Mouse (Mus musculus): ENCODE measurements around the gene Cox16.
"Not testable (repeated sequence)": the region's sequence is repeated elsewhere in the genome, so short reads cannot be mapped to it uniquely, and the experiment has no call there.

Cox16 gene

DNA sequence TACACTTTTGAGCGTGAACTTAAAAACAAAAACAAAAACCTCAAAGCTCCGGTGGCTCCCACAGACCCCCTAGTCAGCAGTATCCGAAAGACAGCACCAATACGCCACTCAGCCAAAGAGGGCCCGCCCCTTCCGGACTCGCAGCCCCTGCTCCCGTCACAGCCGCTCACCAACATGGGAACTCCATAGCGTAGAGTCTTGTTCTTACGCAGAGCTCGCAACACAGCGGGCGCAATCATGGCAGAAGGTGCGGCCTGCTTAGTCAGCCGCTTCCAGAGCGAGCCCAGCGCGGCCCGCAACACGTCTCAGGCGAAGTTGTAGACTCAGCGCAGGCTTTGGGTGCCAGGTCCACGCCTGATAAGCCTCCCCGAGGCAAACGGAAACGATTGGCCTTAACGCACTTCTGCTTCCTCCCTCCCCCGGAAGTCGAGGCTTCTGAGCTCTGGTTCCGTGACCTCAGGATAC is at the start of gene Cox16:
Cox16 (minus strand) TSS at position 401 of the 465 bp plus-strand sequence.
- ChIA-PET POLR2A (interaction anchor here in 3 of 4 experiments (0.6 to 1.9 kb wide), 24 partner anchors 8 to 540 kb away, joined by 3 to 11 read pairs (median 3); partner anchors contain the start of genes Med6 (in 3 of the 3), Gm20498 (in 2 of the 3), Srsf5 (in 2 of the 3) and Synj2bp (in 2 of the 3)), CTCF (no interaction called here)

DNA sequence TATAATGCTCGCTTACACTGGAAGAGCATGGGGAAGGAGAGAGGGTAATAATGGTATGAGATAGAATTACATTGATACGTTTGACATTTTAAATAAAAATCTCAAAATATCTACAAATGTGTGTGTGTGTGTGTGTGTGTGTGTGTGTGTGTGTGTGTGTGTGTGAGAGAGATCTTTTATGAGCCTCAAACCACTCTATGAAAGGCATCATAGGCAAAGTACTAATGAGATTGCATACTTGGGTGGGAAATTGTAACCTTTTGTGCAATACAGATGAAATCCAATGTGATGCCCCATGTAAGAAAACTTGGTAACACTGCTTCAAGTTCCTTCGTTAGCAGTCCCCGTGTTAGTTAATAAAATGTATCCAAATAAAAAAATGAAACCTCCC is 48.1 kb upstream of the Cox16 start:
- CTCF ChIA-PET: interaction anchor here in 1 of 4 experiments (0.9 kb wide), 1 partner anchor 86 kb away, joined by 3 read pairs; no protein-coding TSS in a partner anchor
- POLR2A ChIA-PET: interaction anchor here in 3 of 4 experiments (0.6 to 1.9 kb wide), 11 partner anchors 15 to 588 kb away, joined by 3 to 9 read pairs (median 3); partner anchors contain the start of genes Med6 (in 2 of the 3), Cox16 (in 1 of the 3), Slc8a3 (in 1 of the 3) and Srsf5 (in 1 of the 3)

DNA sequence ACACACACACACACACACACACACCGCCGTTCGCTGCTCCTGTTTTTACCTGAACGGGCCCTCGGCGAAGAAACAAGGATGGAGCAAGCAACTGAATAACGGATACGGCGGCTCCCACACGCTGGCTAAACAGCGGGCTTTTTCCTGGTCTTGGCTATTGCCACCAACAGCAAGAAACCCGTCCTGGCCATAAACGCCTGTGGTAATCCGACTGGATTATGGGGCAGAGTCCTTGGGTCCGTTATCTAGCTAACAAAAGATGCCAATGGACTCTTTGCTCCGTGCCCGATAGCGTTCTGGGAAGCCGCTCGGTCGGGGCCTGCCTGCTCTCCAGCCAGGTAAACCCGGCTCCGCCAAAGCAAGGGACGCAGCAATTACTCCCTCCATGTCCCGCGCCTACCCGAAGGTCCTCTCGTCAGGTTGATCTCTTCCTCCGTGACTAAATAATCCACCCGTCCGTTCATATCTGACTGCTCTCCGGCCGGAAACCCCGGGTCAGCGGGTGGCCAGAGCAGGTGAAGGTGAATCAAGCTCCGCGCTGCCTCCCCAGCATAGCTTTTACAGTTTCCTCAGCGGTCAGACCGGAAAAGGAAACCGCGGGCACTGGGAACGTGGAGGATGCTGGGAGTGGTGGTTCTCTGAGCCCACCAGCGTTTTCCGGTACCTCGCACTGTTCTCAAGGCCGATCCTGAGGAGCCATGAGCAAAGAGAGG is 47.5 kb upstream of the Cox16 start, which contains the start of the genes Gm20498 and Synj2bp:
Gm20498 (minus strand) TSS at position 590 of the 713 bp plus-strand sequence.
Synj2bp (minus strand) TSS at position 596 of the 713 bp plus-strand sequence.
- CTCF ChIA-PET: interaction anchor here in 1 of 4 experiments (0.9 kb wide), 1 partner anchor 87 kb away, joined by 3 read pairs; no protein-coding TSS in a partner anchor
- POLR2A ChIA-PET: interaction anchor here (0.5 to 1.9 kb wide), 16 partner anchors 14 to 1020 kb away, joined by 3 to 9 read pairs (median 3); partner anchors contain the start of genes Med6 (in 2 of the 4), Srsf5 (in 2 of the 4), Cox16 (in 1 of the 4) and Slc8a3 (in 1 of the 4)

DNA sequence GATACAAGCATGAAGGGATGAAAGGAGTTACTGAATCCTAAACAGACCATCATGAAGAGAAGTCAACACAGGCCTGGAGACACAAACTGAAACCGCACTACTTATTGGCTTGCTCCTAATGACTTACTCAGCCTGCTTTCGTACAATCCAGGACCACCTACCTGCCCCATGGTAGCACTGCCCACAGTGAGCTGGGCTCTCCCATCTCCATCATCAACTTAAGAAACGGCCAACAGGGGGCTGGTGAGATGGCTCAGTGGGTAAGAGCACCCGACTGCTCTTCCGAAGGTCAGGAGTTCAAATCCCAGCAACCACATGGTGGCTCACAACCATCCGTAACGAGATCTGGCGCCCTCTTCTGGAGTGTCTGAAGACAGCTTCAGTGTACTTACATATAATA is 45.7 kb upstream of the Cox16 start:
- POLR2A ChIA-PET: interaction anchor here (0.6 to 1.4 kb wide), 5 partner anchors 20 to 765 kb away, joined by 3 to 7 read pairs (median 3); no protein-coding TSS in a partner anchor
- CTCF ChIA-PET: interaction anchor here in 3 of 4 experiments (0.6 to 1.0 kb wide), 3 partner anchors 80 to 258 kb away, joined by 3 to 4 read pairs (median 3); no protein-coding TSS in a partner anchor

DNA sequence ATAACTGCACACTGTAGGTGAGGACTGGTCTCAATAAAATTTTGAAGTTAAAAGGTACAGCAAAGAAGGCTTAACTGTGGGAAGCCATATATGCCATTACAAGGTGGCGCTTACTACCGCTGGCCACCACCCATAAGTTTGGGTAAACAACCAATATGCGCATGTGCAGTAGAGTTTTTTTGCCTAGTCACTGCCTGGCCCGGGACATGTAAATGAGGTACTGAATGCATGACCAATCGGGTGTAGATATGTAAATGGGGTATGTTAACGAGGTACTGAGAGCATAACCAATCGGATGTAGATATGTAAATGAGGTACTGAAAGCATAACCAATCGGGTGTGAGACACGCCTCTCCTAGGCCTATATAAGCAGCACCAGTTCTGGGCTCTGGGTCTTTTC is 12.0 kb upstream of the Cox16 start:
- CTCF ChIA-PET, POLR2A ChIA-PET: not testable (repeated sequence)

DNA sequence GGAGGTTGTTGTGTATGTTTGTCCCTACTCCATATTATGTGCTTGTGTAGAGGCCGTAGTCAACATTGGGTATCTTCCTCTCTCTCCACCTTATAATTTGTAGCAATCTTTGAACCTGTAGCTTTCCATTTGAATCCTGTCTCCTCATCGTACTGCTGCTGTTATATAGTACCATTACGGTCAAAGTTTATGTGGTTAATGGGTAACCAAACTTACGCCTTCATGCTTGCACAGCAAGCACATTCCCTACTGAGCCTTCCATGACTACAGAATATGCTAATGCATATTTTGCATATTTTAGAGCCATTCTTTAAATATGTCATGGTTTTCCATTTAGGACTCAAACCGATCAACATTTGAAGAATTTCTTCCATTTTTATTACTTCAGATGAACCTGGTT is 5.6 kb upstream of the Cox16 start:
- ChIA-PET CTCF (no interaction called here), POLR2A (interaction anchor here in 2 of 4 experiments (0.6 to 0.8 kb wide), 2 partner anchors 104 to 1053 kb away, joined by 3 read pairs; partner anchors contain the start of gene Med6 (in 1 of the 2))

DNA sequence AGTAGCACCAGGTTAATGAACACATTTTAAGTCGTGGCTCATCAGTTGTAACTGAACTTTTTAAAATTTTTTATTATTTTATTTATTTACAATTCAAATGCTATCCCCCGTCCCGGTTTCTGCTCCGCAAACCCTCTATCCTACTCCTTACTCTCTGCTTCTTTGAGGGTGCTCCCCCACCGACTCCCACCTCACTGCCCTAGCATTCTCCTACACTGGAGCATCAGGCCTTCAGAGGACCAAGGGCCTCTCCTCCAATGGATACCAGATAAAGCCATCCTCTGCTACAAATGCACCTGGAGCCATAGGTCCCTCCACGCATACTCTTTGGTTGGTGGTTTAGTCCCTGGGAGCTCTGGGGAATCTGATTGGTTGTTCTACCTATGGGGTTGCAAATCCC is 384 bp upstream of the Cox16 start:
- CTCF ChIA-PET: no interaction called here

DNA sequence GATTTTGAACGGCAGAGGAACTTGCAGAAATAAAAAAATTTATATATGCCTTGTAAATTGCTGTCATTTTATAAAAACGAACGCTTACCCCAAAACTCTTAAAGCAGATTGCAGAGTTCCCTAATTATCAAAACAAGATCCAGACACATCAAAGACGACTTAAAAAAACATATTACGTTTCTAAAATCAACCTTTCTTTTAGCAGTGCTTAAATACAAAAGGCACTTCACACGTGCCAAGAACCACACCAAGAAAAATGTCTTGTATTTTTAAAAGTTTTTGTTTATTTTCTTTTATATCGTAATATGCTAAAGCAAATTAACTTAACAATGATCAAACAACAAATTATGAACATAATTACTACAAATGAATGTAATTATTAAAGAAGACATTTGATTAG is 715 bp downstream of the Cox16 start:
- CTCF ChIA-PET: no interaction called here

More for the DNA sequence above, 384 bp upstream of the Cox16 start:
- POLR2A ChIA-PET: interaction anchor here in 3 of 4 experiments (0.6 to 1.9 kb wide), 23 partner anchors 9 to 540 kb away, joined by 3 to 11 read pairs (median 3); partner anchors contain the start of genes Med6 (in 3 of the 3), Srsf5 (in 2 of the 3), Gm20498 (in 1 of the 3) and Pcnx (in 1 of the 3)

DNA sequence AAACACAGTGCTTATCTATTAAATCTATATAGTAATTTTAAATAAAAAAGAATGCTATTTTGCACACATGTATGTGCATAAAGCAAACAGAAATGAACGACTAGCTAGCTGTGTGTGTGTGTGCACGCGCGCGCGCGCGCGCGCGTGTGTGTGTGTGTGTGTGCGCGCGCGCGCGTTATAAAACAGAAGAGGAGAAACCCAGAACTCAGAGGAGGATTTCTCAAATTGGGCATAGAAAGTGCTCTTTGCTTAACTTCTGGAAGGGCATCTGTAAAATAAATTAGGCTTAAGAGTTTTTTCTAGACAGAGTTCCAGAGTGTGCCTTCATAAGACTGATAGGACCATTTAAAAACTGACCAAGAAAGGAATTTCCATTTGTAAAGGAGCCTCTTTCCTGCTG is 1.3 kb downstream of the Cox16 start:
- POLR2A ChIA-PET: interaction anchor here in 1 of 4 experiments (0.7 kb wide), 1 partner anchor 44 kb away, joined by 3 read pairs; no protein-coding TSS in a partner anchor
- CTCF ChIA-PET: no interaction called here

More for the DNA sequence above, 715 bp downstream of the Cox16 start:
- POLR2A ChIA-PET: interaction anchor here in 2 of 4 experiments (0.8 to 1.9 kb wide), 10 partner anchors 8 to 539 kb away, joined by 3 to 11 read pairs (median 4); partner anchors contain the start of genes Gm20498 (in 1 of the 2), Med6 (in 1 of the 2), Smoc1 (in 1 of the 2) and Srsf5 (in 1 of the 2)

DNA sequence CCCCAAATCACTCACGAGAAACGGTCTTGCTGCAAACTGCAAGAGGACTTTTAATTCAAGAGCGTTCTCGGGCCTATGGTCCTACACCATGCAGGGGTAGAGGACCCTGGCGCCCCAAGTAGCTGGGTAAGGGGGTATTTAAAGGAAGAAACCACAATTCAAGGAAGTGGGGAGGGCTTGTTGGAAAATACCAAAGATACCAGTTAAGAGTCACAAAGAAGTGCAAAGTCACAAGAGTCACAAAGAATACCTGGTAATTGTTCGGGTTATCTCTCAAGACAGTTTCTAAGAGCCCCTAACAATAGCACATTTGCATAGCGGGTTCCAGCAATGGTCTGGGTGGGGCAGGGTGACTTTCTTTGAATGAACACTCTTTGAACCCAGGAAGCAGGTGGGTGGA is 25.9 kb downstream of the Cox16 start:
- POLR2A ChIA-PET, CTCF ChIA-PET: not testable (repeated sequence)

DNA sequence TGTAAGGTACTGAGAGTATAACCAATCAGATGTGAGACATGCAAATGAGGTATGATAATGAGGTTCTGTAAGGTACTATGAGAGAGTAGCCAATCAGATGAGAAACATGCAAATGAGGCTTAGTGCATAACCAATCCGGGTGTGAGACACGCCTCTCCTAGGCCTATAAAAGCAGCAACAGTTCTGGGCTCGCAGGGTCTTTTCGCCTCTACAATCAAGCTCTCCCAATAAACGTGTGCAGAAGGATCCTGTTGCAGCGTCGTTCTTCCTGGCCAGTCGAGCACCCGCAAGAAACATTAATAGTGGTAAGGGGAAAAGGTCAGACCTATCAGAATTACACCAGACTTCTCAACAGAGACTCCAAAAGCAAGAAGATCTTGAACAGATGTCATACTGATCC is 45.9 kb downstream of the Cox16 start:
- POLR2A ChIA-PET: interaction anchor here in 1 of 4 experiments (1.0 kb wide), 1 partner anchor 13 kb away, joined by 3 read pairs; no protein-coding TSS in a partner anchor
- CTCF ChIA-PET: not testable (repeated sequence)

DNA sequence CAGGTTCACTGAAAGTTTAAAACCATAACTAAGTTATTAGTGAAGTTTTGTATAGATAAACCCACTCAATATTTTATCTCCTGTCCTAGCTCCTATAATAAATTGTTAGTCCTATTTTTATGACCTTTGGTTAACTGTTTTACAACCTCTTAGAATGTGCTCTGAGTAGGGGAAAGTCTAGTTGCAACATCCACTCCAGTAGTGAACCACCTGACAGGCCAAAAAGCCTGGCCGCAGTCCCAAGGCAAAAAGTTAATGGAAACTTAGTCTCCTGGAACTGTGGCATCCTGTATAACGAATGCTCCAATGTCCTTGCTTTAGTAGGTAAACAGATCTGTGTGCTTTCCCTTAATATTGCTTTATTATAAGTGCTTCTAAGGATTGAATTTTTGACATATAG is 50.1 kb downstream of the Cox16 start:
- POLR2A ChIA-PET, CTCF ChIA-PET: not testable (repeated sequence)

DNA sequence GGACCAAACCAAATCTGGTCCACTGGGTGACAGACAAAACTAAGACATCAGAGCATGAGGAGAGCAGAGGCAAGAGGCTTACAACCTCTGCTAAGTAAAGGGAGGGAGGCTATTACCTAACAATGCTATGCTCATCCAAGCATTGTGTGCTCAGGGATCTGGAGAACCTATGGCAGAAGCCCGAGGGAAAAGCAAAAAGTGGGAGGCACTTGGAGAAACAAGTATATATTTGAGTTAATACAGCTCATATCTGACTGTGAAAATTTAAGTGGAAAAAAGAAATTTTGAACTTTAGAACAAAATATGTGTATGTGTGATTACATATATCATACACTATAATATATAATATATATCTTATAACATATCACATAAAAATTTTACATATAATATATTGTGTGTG is 63.1 kb downstream of the Cox16 start, which contains the start of gene Adam4:
Adam4 (minus strand) TSS at position 101 of the 400 bp plus-strand sequence.
- ChIA-PET POLR2A (no interaction called here), CTCF (no interaction called here)

DNA sequence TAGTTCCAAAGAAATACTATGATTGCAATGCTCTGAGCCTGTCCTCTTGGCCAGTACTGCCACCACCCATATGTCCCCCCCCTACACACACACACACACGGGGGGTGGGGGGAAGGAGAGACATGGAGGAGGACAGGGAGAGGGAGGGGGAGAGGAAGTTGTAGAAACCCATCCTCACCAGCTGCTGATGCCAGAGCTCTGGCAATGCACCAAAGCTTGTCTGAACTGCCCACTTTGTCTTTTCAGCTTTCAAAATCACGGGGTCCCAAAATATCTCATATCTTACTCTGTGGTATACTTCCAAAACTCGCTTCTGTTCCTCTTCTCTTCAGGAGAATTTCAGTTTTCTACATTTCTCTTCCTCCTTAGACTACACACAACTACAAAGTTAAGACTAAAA is 71.7 kb downstream of the Cox16 start:
- POLR2A ChIA-PET: interaction anchor here in 1 of 4 experiments (0.9 kb wide), 1 partner anchor 11 kb away, joined by 3 read pairs; no protein-coding TSS in a partner anchor
- CTCF ChIA-PET: no interaction called here

DNA sequence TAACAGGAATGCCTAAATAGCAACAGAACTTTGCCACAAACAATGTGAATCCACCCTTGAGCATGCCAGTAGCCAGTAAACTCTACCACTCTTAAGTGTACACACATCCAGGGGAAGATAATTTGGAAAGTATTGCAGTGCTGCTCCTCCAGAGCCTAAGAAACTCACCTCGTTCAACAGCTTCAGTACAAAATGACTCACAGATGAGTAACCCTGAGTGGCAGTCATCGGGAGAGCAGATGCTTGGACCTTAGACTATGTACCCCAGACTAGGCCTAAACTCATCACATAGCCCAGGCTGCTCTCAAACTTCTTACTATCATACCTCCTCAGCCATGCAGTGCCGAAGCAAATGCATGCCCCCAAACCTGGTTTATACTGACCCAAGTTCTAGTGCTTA is 76.0 kb downstream of the Cox16 start:
- ChIA-PET CTCF (interaction anchor here in 1 of 4 experiments (0.8 kb wide), 1 partner anchor 427 kb away, joined by 3 read pairs; no protein-coding TSS in a partner anchor), POLR2A (no interaction called here)

DNA sequence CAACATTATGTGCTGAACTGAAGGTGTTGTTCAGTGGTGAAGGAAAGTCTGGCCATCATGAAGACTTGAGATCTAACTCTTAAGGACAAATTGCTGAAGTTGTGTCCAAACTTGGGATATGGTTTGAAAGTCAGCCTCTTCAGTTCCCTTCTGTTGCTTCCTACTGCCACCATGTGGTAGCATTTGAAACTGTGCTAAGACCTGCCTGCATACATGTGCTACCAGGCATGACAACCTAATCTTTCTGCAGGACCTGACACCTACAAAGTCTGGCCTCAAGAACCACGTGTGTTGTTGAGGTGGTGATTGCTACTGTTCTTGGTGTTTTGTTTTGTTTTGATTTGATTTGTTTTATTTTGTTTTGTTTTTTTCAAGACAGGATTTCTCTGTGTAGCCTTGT is 82.7 kb downstream of the Cox16 start:
- ChIA-PET POLR2A (interaction anchor here in 1 of 4 experiments (1.1 kb wide), 1 partner anchor 11 kb away, joined by 3 read pairs; no protein-coding TSS in a partner anchor), CTCF (interaction anchor here in 1 of 4 experiments (1.3 kb wide), 1 partner anchor 70 kb away, joined by 3 read pairs; no protein-coding TSS in a partner anchor)

DNA sequence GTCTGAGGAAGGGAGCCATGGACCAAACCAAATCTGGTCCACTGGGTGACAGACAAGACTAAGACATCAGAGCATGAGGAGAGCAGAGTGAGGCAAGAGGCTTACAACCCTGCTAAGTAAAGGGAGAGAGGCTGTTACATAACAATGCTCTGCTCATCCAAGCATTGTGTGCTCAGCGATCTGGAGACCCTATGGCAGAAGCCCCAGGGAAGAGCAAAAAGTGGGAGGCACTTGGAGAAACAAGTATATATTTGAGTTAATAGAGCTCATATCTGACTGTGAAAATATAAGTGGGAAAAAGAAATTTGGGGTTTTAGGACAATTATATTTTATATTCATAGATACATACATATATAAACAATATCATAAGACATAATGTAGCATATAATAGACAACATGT is 105.6 kb downstream of the Cox16 start, which contains the start of gene Gm4787:
Gm4787 (minus strand) TSS at position 101 of the 400 bp plus-strand sequence.
- CTCF ChIA-PET, POLR2A ChIA-PET: not testable (repeated sequence)

DNA sequence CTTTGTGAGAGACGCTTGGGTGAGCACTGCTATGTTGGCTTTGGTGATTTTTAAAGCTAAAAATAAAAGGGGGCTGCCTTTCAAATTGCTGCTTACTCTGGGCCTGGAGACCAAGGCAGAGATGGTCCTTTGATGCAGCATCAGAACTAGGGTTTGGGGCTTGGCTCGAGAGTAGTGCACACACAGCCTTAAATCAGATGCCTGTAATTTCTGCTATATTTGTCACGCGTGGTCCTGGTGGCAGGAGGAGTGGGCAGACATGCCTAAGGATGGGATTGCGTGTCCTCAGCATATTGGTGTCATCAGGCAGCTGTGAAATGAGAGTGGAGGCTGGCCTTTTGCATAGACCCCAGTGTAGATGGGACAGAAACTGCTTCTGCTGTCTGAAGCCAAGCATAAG is 151.1 kb downstream of the Cox16 start:
- POLR2A ChIA-PET: interaction anchor here in 2 of 4 experiments (1.3 to 1.7 kb wide), 3 partner anchors 52 to 388 kb away, joined by 3 to 5 read pairs (median 4); partner anchors contain the start of genes Gm20498 (in 1 of the 2), Srsf5 (in 1 of the 2) and Synj2bp (in 1 of the 2)
- CTCF ChIA-PET: no interaction called here
